Mouse (Mus musculus) cortical plate, adult 2 months (tissue): ENCODE measurements around the gene Hist1h2aa.

Experiments used
- CTCF ChIP-seq: fragments of 200-500 bp; IDR thresholded peaks from 2 replicates; pipeline ENCODE4 v1.5.1; 2011; ENCODE audit warnings: mild to moderate bottlenecking, control low read depth, low read length; ENCODE audit not compliant: insufficient read depth; ENCODE audit errors: extremely low read depth
- POLR2A ChIP-seq: fragments of 200-500 bp; IDR thresholded peaks from 2 replicates; pipeline ENCODE4 v1.6.1; 2011; ENCODE audit warnings: mild to moderate bottlenecking, low read length, control low read depth; ENCODE audit not compliant: insufficient read depth; ENCODE audit errors: extremely low read depth

DNA sequence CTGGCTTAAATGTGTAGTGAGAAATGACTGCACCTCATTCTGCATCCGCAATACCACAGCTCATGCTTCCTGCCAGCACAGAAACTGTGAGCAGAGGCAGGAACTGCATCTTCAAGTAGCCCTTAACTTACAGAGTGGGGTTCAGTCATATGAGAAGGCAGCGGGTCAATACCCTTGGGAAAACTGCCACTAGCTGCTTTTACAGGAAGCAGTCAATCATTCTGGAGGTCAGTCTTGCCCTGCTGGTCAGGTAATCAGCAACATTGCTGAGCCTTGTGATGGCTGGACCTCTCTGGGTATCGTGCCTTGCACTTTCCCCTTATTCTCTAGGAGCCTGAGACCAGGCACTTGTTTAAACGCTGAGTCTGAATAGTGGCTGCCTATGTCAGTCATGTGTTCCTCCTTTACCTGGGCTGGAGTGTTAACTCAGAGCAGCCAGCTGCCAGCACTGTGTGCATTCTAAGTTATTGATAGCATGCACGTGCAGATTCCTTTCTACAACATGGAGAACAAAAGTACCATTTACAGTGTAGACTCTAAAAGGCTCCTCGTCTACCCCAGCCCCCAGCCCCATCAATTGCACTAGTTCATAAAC lies 45.2 kb upstream of the Hist1h2aa start:
- TF ChIP-seq CTCF (no peak), POLR2A (no peak)
